Mouse (Mus musculus): ENCODE measurements around the gene Serpinf1.
"Not testable (repeated sequence)": the region's sequence is repeated elsewhere in the genome, so short reads cannot be mapped to it uniquely, and the experiment has no call there.

Gene Serpinf1

DNA sequence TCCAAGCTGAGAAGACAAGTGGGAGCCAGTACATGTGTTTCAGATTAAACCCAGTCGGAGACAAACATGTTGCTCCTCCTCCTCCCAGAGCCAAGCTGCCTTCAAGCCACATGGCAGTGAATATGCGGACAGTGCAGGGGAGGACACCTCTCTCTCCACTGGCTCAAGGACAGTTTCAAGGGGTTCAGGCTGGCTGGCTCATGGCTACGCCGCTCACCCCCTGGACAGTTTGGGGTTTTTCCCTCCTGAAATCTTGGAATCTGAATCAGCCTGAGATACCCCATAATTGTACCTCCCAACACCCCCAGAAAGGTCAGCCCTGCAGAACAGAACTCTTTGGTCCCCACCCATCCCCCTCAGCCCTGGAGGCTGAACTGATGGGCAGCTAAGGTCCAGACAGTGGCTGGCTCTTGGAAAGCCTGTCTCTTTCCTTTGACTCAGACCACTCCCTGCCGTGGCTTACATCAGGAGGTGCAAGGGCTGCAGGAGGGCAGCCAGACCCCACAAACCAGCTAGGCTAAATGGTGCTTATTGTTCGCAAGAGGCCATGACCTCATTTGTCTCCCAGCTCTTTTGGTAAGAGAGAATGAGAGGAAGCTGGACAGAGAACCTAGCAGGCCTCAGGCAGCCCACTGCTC, 1.0 kb downstream of the Serpinf1 start:
- DNase-seq (ENCODE audit: low spot score) = no peak

- DNase-seq (ENCODE audit: low spot score) = no peak
Observed at GRCm38 (mm10) chr11:75420810-75421374, 1.6 kb downstream of the Serpinf1 start.

DNA sequence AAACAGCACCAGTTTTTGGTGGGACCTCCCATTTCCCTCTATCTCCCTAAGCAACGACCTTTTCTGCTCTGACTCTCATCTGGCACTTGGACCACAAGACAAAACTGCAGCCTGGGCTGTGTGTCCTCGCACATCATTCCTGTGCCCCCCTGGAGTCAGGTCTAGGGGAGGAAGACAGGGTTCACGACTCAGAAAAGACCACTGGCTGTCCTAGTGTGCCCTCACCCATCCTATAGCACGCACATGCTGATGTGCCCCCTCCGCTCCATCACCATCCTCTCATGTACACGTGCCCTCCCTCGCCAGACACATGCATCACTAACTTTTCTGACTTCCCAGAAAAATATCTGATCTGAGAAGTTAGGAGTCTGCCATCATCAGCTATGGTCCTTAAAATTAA, 2.5 kb downstream of the Serpinf1 start:
- DNase-seq (ENCODE audit: low spot score) = no peak

DNA sequence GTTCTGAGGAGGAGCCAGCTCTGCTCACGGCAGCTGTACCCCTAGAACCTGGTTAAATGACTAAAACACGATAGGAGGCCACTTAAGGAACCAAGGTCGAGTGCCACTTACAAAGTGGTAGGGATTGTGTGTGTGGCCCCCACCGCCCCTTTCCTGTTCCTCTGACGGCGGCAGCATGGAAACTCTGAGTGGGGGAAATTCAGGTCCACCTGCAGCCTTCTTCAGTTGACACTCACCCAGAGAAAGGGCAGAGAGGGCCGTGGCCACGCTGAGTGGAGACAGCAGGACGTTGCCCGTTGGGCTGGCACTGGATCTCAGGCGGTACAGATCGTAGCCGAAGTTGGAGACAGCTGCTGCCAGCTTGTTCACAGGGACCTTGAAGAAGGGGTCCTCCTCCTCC, 6.5 kb downstream of the Serpinf1 start:
- DNase-seq (ENCODE audit: low spot score) = no peak

- DNase-seq (ENCODE audit: low spot score) = peak; percentile 15
Observed at GRCm38 (mm10) chr11:75415096-75415495, 7.4 kb downstream of the Serpinf1 start.

- DNase-seq (ENCODE audit: low spot score) = no peak
Observed at GRCm38 (mm10) chr11:75410591-75410990, 11.9 kb downstream of the Serpinf1 start.

DNA sequence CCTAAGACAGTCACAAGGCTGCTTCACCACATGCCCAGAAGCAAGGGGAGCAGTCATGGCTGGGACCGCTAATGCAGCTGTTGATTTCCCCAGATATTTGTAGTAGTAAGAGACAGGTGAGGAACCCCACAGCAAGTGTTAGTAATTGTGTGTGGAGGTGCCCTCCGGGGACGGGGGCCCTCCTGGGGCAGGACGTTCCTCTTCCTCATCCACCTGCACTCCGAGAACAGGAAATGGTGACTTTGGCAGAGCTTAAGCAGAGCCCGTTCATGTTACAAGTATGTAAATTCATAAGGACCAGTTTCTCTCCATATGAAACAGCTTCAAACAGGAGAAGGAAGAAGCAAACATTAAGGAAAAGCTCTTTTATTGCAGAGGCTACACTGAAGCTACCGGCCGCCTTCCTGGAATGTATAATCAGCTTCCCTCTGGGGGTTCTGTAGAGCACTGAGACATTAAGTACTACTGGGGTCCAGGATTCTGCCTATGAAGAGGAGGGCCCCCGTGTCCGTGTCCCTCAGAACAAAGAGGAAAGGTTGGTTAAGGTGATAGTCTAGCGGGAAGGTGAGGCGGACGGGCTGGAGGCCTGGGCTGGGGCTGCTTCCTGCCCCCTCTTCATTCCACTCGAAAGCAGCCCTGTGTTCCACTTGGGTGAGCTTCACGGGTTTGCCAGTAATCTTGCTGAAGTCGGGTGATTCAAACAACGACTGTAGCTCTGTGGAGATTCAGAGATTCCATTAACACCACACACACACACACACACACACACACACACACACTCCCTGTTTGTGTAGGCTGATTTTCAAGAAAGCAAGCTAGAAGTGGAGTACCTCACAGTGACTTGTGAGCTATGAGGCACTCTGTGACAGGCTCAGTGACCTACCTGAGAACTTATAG, 12.6 kb downstream of the Serpinf1 start:
- no peak for DNase-seq (ENCODE audit: low spot score)

DNA sequence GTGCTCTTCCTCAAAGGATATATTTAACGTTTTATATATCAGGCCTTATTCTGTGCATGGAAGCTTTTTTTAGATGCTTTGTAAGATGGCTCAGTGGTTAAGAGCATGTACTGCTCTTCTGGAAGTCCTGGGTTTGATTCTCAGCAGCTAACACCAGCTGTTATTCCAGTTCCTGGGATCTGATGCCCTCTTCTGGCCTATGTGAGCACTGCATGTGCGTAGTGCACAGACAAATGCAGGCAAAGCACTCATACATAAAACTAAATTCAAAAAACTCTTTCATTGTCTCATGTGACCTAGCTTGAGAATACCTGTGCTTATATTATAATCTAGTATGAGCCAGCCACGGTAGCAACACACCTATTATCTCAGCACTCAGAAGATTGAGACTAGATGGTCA, 15.6 kb downstream of the Serpinf1 start:
- DNase-seq (ENCODE audit: low spot score) = peak; percentile 54

- DNase-seq (ENCODE audit: low spot score) = no peak
Observed at GRCm38 (mm10) chr11:75406104-75406503, 16.4 kb downstream of the Serpinf1 start.

- no peak for DNase-seq (ENCODE audit: low spot score)
Observed at GRCm38 (mm10) chr11:75404801-75405200, 17.7 kb downstream of the Serpinf1 start.

DNA sequence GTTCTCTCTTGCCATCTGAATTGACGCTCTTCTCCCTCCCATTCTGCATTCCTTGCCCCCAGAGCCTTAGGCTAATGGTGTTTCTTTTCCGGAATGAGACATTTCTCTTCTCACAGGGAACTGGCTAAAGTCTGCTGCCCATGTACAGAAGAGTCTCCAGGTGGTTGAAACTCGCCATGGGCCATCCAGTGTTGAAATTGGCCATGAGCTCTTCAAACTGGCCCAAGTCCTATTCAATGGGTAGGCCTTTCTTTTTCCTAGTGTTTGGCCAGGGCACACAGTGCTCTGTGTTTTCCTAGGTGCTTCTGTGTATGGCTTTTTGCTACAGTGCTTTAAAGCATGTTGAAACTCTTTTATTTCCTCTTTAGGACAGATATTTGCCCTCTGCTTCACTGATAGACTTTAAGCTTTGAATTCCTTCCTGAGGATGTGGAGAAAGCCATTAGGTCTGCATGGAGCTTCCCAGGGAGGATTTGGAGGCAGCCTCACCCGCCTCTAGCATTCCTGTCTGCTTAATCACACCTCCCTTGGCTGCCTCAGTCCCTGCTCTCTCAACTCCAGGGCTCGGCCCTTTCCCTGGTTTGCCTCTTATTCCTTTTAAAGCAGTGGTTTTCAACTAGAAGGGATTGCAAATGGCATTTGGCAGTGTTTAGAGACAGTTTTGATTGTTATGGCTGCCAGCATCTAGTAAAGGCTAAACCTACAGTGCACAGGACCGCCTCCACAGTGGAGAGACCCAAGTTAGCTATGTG, 19.0 kb downstream of the Serpinf1 start:
- no peak for DNase-seq (ENCODE audit: low spot score)

DNA sequence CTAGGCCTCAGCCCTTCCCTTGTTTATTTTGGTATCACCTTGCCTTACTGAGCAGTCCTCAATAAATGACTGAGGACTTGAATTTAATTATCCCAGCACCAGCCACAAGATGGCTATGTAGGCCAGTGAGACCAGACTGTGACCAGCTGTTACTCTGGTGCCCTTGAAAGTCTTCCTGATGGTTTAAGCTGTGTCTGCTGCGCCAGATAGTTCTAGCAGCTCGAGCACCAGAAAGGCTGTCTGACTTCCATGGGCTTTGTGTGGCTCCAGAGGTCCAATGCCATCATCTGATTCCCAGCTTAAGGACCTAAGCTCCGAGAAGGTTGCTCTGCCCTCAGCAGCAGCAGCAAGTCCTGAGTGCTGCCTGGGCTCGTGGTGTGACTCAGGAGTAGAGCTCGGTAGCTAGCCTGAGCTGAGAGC, 20.2 kb downstream of the Serpinf1 start:
- DNase-seq (ENCODE audit: low spot score) = no peak

- DNase-seq (ENCODE audit: low spot score) = no peak
Observed at GRCm38 (mm10) chr11:75400099-75400498, 22.4 kb downstream of the Serpinf1 start.

GRCm38 (mm10) chr11:75399411-75399841, 23.1 kb downstream of the Serpinf1 start:
- DNase-seq (ENCODE audit: low spot score) = no peak

GRCm38 (mm10) chr11:75397452-75397851, 25.0 kb downstream of the Serpinf1 start:
- DNase-seq (ENCODE audit: low spot score) = no peak

DNA sequence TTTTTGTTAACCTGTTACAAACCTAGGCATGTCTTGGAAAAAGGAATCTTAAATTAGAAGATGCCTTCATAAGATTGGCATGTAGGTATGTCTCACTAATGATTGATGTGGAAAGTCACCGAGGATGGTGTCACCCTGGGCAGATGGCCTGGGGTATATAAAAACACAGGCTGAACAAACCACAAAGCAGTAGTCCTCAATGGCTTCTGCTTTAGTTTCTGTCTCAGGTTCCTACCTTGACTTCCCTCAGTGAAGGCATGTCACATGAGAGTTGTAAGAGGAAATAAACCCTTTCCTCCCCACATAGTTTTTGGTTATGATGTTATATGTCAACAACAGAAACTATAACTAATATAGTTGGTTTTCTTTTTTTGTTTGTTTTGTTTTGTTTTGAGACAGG, 26.9 kb downstream of the Serpinf1 start:
- DNase-seq (ENCODE audit: low spot score) = no peak

DNA sequence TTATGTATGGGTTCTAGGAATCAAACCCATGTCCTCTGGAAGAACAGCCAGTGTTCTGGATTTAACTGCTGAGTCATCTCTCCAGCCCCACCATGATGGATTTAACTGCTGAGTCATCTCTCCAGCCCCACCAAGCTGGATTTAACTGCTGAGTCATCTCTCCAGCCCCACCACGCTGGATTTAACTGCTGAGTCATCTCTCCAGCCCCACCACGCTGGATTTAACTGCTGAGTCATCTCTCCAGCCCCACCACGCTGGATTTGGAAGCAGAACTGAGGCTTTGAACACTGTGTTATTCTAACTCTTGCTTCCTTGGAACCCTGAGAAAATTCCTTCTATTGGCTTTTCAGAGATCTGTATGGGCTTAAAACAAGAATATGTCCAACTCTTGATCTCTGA, 39.0 kb downstream of the Serpinf1 start:
- not testable (repeated sequence) for DNase-seq (ENCODE audit: low spot score)

GRCm38 (mm10) chr11:75378786-75379185, 43.7 kb downstream of the Serpinf1 start:
- not testable (repeated sequence) for DNase-seq (ENCODE audit: low spot score)

- DNase-seq (ENCODE audit: low spot score) = no peak
Observed at GRCm38 (mm10) chr11:75377125-75377524, 45.4 kb downstream of the Serpinf1 start.

Measured in spleen, adult 12 weeks (tissue).